Mouse (Mus musculus): Measurements from ENCODE around the gene Nav1.
A peak's percentile ranks its signal among the peaks of the same experiment; 100 is the strongest.
"Not testable (repeated sequence)": the region's sequence is repeated elsewhere in the genome, so short reads cannot be mapped to it uniquely, and the experiment has no call there.

Gene Nav1

GRCm38 (mm10) chr1:135514913-135515632 is 92.0 kb downstream of the Nav1 start:
- no peak for DNase-seq

DNA sequence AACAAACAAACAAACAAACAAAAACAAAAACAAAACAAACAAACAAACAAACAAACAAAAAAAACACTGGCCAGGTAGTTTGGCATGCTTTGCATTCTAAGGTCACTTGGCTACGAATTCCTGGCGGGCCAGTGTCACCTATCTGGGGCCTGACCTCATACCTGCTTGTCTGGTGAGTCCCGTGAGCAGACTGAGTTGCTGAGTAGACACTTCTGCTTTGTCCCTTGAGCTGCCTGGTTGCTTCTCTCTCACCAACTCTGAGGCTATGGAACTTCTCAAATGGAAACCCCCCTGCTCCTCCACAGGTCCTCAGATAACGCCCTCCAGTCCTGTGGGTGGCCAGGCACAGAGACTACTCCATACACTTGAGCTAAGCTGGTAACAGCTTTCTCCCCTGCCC is 93.0 kb downstream of the Nav1 start:
- no peak for DNase-seq

DNA sequence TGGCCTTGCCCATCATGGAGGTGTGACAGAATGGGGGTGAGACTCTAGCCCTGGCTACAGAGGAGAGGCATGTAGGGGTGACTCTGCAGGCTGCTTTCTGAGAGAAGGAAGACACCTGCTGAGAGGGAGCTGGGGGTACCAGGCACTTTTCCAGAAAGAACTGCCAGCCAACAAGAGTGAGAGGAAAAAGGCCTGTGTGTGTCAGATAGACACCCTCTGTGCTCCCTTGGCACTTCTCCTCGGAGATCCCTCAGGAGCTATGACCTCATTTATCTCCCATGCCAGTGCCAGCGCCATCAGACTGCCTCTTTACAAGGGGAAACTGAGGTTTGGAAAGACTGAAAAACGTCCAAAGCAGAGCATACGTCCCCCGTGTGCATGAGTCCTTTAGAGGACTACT is 93.6 kb downstream of the Nav1 start:
- no peak for DNase-seq

DNA sequence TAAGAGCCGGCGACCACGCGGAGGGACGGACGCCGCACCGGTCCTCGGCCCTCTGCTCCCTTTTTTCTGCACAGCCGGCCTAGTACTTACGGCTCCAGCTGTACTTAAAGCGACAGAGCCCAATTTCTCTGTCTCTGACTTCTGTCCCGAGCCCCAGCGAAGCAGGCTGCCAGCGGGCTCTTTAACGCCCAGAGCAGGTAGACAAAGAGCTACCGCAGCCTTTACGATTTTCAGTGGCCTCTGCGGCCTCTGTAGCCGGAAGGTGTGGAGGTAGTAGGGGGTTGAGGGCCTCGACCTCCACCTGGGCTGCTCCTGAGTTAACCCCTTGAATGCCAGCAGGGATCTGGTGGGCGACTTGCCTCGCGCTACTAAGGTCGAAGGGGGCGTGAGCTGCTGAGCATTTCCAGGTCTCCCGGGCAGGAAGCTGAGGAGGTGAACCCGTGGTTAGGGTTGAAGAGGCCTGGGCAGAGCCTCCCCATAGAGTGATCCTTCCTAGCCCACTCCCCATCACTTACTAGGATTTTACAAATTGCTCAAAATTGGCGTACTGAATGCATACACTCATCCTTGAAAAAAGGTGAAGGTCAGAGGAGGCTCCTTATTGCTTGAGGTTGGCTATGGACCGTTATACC is 96.6 kb downstream of the Nav1 start:
- DNase-seq = peak; percentile 72

DNA sequence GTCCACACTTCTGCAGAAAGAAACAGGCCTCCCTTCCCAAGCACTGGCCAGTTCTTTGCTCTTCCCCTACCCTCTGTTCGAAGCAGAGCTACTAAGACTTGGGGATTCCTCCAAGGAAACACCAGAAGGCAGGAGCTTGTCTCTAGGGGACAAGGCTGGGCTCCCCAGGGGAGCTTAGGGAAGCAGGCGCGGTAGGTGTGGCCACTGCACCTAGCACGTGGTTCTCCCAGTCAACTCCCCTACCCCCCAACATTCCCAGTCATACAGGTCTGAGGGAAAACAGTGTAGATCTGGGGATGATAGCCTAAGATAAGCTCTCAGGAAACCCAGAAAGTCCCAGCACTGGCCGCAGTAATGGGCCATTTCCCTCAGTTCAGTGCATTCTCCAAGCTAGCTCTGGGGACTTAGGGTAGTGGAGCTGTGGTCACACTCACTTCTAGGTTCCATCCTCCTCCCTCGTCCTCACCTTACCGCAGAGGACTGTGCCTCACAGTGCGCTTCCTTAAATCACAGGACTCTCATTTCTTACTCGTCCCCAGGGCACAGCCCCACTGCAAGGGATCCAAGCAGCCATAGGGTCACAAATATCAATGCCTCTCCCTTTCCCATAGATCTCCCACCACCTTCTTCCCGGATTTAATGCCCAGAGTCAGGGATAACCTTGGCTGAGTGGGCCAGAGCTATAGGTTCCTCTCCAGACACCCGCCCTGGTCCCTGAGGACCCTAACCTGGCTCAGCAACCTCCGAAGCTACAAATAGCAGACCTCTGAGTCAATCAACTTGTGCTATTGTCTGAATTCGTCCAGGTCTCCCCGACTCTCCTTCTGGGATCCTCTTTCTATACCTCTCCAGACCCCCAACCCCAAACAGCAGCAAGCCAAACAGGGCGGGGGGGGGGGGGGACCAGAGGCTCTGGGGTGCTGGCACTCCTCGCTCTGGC is 97.7 kb downstream of the Nav1 start:
- no peak for DNase-seq

GRCm38 (mm10) chr1:135508349-135508634 is 98.8 kb downstream of the Nav1 start:
- no peak for DNase-seq

DNA sequence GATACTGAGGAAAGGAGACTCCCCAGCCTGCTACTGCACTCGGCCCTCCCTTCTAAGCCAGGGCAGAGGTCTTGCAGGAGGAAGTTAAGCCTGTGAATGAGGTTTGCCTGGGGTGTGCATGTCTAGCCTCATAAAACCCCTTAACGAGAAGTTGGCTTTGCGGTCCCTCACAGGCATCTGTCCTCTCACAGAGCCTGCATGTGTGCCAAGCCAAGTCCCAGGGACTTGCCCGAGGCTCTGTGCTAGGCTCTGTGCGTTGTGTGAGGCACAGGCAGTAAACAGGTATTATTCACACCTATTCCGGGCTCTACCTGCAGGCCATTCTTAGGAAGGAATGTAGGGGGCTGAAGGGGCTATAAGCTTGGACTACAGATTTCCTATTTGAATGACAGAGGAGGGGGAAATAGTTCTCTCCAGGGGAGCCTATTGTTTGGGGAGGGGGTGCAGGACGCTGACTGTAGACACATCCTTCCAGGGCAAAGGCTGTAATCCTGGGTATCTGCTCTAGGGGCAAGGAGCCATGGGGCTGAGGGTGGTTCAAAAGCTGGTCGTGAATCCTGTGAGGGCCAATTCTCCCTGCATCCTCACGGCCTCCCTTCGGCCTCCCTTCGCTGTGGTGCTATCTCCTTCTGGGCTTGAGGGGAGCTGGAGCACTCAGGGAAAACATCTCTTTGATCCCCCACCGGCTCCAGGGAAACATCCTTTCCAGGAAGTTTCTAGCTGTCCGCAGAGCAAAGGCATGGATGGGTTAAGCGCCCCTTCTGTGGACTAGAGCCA is 99.3 kb downstream of the Nav1 start:
- DNase-seq = no peak

DNA sequence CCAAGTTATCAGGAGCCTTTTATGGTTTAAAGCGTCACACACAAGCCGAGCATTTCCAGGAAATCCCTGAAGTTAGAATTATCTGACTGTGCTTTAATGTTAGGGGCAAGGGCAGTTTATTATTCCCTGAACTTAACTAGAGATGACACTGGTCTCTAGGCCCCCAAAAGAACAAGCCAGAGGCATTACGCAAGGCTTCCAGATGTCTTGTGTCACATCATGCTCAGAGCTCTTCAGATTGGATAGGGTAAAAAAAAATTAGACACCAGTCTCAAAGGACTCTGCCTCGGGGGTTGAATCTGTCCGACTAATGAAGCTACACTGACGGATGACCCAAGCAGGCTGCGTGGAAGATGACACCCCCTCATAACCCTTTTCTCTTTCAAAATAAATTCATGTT is 101.6 kb downstream of the Nav1 start:
- DNase-seq = peak; percentile 30

GRCm38 (mm10) chr1:135503436-135503835 is 103.7 kb downstream of the Nav1 start:
- DNase-seq = peak; percentile 37

DNA sequence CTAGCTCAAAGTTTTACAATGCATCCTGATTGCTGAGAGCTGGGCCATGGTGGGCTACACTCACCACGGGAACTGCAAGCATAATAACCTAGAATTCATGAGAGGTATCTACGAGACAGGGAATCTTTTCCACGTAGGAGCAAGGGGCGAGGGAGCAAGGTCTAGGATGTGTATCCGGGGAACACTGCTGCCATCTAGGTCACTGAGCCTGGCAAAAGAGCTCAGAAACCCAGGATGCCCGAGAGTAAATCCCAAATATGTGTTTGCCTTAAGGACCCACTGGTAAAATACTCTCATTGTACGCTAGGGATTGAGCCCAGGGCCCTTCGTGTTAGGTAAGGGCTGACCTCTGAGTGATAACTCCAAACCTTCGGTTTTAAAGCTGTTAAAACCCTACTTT is 104.3 kb downstream of the Nav1 start:
- DNase-seq = no peak

- no peak for DNase-seq
Measured at GRCm38 (mm10) chr1:135502135-135502534, 105.0 kb downstream of the Nav1 start.

DNA sequence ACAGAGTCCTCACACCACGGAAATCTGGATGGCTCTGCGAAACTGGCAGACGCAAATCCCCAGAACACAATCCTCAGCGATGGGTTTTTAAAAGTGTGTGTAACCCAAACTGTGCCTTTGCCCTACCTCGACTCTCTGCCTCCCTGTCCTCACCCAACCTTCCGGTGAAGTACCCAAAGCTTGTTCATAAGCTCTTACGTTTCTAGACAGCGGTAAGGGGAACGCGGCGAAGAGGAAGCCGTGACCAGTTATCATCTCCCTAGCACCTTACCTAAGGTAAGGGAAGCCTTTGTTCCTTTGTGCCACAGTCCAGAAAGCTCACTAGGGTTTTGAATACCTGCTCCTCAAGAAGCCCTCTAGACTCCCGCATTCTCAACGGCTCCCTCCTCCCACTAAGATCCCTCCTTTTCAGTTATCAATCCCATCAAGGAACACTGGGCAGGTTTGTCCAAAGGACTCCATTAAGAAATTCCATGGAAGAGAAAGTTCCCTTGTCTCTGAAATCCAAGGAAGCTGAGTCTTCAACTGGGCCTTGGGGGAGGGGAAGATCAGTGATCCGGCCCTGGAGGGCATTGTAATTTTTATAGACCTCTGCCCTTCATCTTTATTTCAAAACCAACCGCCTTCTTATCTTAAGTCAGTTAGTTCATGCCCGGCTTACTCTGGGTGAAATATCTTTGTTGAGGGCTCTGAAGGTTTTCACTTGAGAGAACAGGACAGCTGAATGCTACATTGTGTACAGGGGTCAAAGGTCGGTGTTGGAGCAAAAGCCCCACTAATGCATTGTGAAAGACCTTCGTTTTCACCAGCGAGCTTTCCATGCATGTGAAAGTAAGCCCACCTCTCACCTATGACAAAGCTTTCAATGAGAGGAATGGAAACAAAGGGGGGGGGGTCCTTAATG is 108.4 kb downstream of the Nav1 start:
- no peak for DNase-seq

DNA sequence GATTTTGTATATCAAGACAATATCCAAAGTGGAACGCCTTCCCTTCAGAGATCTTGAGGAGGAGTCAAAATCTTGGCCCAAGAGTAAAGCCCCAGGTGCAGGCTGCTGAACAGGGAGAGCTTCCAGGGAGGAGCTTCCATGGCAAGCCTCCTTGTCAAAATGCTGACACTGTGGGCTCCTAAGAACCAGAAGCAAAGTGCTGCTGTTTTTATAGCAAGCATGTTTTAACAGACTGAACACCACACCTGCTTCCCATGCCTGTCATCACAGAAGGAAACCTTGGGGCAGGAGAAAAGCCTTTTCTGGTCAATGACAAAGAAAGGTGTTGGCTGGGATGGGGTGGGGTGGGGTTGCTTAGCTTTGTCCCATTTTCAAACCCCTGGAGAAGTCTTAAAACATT is 112.0 kb downstream of the Nav1 start:
- no peak for DNase-seq

DNA sequence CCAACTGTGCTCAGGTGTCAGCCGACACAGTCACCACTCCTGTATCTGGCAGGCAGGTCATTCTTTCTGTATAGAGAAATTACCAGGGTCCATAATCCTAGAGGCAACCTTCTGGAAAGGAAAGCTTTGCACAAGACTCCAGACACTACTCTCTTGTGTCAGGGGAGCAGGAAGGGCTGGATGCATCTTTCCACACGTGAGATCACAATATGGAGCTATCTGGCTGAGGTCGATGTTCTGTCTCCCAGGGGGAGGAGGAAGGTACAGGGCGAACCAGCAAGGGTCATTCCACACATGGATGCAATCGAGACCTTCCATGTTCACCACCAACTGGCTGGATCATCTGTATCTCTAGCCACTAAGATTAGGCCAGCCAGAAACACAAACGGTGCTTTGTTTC is 113.2 kb downstream of the Nav1 start:
- no peak for DNase-seq

DNA sequence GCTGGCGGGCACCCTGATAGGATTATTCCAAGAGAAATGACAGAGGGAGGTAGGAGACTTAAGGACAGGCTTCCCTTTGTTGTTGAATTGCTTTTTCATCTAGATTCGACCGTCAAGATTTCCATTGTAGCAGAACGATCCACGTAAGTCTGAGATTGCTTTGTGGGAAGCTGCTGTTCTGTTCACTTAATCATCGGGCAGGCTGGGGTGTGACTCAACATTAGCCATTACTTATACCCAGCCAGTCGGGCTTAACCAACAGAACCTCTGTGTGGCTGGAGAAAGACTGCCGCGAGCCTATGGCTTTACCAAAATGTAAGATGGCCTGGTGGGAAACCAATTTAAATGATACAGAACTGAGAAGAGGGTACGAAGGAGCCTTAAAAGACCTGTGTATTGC is 114.7 kb downstream of the Nav1 start:
- no peak for DNase-seq

GRCm38 (mm10) chr1:135490931-135491666 is 116.0 kb downstream of the Nav1 start:
- no peak for DNase-seq

- no peak for DNase-seq
Measured at GRCm38 (mm10) chr1:135488879-135489278, 118.2 kb downstream of the Nav1 start.

DNA sequence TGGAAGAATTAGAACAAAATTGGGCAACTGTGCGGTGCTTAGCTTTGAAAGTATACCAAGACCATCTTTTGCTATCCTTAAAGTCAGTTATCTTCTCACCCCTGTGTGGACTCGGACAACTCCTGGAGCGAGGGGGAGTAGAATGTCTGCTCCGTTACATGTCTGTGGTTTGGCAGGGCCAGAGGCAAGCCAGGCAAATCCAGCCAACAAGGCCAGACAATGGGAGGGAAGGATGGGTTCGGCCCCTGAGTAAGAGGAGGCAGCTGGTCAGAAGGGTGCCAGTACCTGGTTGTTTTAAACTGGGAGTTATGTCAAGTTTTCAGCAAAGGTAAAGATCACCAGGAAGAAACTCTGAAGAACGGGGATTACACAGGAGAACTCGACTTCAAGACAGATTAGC is 121.9 kb downstream of the Nav1 start:
- DNase-seq = no peak

GRCm38 (mm10) chr1:135484503-135485051 is 122.5 kb downstream of the Nav1 start:
- DNase-seq = not testable (repeated sequence)

DNA sequence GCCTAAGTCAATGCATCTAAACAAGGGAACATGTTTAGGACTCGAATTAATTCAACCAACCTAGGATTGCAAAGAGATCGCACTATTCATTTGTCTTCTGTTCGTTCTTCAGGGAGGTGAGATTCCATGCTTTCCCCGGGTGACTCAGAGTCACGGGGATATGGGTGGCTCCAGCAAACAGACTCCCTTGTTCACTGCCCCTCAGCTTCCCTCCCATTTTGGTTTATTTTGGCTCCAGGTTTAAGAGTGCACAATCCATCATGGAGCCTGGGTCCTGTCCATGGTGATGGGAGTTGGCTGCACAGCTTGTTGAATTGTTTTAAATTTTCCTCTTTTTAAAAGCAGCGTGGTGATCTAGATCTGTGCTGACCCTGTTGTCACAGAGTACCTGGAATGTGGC is 123.1 kb downstream of the Nav1 start:
- DNase-seq = no peak

DNA sequence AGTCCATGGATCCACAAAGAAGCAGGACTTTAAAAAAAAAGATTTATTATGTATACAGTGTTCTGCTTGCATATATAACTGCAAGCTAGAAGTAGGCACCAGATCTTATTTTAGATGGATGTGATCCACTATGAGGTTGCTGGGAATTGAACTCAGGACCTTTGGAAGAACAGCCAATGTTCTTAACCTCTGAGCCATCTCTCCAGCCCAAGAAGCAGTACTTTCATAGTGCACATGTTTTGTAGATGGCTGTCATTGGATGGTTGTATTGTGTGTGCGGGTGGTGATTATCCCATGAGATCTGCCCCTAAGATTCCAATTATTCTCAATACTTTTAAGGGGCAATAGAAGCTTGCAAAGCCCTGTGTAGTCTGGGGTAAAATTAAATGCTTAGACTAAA is 124.4 kb downstream of the Nav1 start:
- DNase-seq = no peak

Measured in kidney, postnatal 14 days (tissue).